Mouse (Mus musculus): ENCODE data around the gene Olfr1277.

Gene Olfr1277

DNA sequence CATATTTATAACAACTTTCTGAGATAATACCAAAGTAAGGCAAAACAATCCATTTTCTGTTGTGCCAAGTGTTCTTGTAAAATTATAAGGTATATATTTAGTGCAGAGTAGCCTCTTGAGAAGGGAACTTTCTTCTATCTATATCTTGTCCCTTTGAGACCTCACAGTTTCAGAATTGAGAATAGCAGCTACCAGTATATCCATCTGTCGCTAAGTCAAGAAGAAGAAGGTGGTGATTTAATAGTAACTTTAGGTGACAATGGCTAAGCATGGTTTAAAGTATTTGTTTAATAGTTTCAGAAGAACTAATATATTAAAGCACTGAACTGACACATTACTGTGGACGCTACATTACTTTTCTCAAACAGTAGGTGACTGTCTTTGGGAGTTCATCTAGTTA, at the start of gene Olfr1277:
Gene Olfr1277 (minus strand): TSS at position 101 of the 400 bp plus-strand sequence.
- no peak for DNase-seq (ENCODE audit: inconsistent age in 2 of 2, low spot score in 1 of 2)

DNA sequence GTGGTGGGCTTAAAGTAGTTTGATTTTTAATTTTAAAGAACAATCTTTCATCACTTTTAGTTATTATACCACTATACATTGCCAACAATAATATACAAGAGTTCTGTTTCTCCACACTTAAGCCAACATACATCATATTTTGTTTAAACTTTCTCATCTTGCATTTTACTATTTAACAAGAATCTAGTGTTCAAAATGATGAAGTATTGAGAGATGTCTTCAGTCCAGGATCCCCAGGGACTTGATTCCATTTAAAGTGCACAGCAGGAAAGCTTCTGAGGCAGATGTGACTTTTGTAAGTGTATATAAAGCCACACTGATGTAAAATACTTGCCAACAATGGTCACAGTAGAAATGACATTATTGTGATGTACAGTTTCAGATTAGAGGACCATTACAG, 39.8 kb upstream of the Olfr1277 start, which contains the start of gene Olfr1280:
Gene Olfr1280 (plus strand): TSS at position 301 of the 400 bp plus-strand sequence.
- DNase-seq (ENCODE audit: inconsistent age in 2 of 2, low spot score in 1 of 2) = no peak

DNA sequence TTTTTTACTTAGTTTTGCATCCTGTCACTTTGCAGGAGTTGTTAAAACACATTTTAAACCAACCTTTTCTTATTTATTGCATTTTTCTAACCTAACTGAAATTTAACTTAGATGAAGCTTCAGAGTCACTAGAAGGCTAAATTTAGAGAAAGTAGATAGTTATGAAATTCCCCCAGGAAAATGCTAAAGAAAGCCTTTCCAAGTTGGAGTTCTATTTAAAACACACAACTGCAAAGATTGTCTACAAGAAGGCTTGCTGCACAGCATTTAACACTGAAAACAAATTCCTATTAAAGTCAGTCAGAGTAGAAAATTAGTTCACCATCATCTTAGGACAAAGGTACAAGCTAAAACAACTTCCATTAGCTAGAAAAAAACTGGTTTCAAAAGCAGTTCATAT, 26.5 kb upstream of the Olfr1277 start, which contains the start of gene Olfr1279:
Gene Olfr1279 (plus strand): TSS at position 262 of the 400 bp plus-strand sequence.
- DNase-seq (ENCODE audit: inconsistent age in 2 of 2, low spot score in 1 of 2) = no peak

DNA sequence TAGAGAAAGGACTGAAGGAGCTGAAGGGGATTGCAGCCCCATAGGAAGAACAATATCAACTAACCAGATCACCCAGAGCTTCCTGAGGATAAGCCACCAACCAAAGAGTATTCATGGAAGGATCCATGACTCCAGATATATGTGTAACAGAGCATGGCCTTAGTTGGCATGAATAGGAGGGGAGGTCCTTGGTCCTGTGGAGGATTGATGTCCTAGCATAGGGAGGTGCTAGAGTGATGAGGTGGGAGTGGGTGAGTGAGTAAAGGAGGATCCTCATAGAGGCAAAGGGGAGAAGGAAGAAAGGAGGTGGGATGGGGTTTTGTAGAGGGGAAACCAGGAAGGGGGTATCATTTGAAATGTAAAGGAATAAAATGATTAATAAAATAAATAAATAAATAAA, 24.6 kb upstream of the Olfr1277 start:
- DNase-seq (ENCODE audit: inconsistent age in 2 of 2, low spot score in 1 of 2) = no peak

DNA sequence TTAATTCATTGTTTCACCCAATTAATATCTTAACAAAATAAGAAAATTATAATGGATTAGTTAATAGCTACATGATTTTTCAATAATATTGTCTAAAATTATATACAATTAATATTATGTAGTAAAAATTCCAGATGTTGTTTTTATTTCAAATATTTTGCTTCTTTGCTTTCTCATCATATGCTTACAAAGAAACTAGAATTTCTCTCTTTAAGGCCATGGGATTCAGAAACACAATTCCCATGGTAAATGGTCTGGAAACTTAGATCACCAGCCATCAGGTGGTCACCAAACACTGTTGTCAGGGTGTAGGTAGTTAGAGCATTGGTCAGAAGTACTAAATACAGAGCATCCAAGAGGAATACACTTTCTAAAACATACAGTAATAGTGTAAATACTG, 15.9 kb upstream of the Olfr1277 start, which contains the start of gene Olfr1278:
Gene Olfr1278 (plus strand): TSS at position 301 of the 400 bp plus-strand sequence.
- DNase-seq (ENCODE audit: inconsistent age in 2 of 2, low spot score in 1 of 2) = no peak

DNA sequence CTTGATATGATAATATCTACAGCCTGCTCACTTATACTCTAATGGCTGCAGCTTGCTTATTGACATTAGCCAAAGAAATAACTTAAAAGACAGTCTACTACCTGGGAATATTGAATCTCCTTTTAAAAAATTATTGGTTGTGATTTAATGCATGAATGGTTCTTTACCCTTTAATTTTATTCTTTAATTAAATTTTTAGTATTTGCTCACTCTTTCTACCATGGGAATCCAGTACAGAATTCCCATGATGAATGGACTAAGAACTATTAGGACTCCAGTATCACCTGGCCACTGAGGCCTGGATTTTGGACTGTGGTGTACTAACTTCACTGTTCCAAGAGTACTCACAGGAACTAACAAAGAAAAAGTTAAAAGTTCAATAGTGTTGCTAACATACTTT, 19.7 kb downstream of the Olfr1277 start, which contains the start of gene Olfr1276:
Gene Olfr1276 (plus strand): TSS at position 301 of the 400 bp plus-strand sequence.
- DNase-seq (ENCODE audit: inconsistent age in 2 of 2, low spot score in 1 of 2) = no peak

DNA sequence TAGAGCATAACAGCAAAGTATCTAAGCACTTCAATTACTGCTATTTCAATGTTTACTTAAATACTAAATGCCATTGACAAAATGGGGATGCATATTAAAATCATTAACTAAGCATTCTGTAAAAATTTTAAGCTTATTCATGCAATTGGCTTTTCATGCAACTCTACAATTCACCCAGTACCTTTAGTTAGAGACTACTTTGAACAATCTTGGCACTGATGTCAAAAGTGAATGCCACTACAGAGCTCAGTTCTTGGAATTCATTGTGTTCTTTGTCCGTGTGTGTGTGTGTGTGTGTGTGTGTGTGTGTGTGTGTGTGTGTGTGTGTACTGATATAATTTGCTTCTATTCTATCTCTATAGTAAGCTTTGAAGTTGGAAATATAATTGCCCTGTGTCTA, 38.7 kb downstream of the Olfr1277 start, which contains the start of gene Olfr1275:
Gene Olfr1275 (minus strand): TSS at position 101 of the 400 bp plus-strand sequence.
- no peak for DNase-seq (ENCODE audit: inconsistent age in 2 of 2, low spot score in 1 of 2)

DNA sequence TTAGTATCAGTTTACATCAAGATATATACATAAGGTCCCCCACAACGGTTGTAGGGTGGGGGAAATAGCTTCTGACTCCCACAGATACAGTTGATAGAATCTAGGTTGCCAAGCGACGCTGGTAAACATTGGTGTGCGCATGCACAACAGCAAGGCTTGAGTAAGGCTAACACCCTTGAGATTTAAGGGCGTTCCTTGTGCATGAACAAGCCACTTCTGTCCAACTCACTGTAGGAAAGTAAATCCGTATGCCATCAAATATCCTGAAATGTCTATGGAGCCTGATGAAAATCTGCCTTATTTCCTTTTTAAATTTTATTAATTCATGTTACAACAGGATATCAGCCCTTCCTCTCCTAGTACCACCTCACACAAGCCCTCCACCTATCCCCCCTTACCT, 44.4 kb downstream of the Olfr1277 start, which contains the start of gene 4930430A15Rik:
Gene 4930430A15Rik (minus strand): TSS at position 101 of the 400 bp plus-strand sequence.
- no peak for DNase-seq (ENCODE audit: inconsistent age in 2 of 2, low spot score in 1 of 2)

Measured in adrenal gland, adult (tissue).